Mouse (Mus musculus): Measurements from ENCODE around the gene Gnptab. TPM values are rescaled to one million over a fixed set of nuclear protein-coding genes. Genes with fewer than 3 reads are reported as not detected.
A peak's percentile ranks its signal among the peaks of the same experiment; 100 is the strongest.

Gnptab gene
- polyA plus RNA-seq, 1 experiment from 2014 or later = 12.3 TPM

GRCm38 (mm10) chr10:88352549-88352948, 26.4 kb upstream of the Gnptab start:
- Histone ChIP-seq H3K9me3 (ENCODE audit: control insufficient read depth, low read length) (no peaks in the 10 kb centered on the region), H3K9ac (ENCODE audit: low read depth, low read length) (no peak overlapping the region), H3K27ac (ENCODE audit: low read length) (no peak overlapping the region), H3K4me3 (ENCODE audit: low read length) (no peak overlapping the region), H3K4me2 (ENCODE audit: low read depth, low read length) (no peak overlapping the region), H3K36me3 (ENCODE audit: control insufficient read depth, insufficient read depth, low read length) (no peaks in the 10 kb centered on the region), H3K27me3 (replicated peaks; ENCODE audit: control insufficient read depth, insufficient read depth, low read length) (no peaks in the 10 kb centered on the region), H3K4me1 (ENCODE audit: control insufficient read depth, insufficient read depth, low read length) (peaks cover 5% of the 10 kb centered on the region; the same call in 1 of the 2 replicates)
- WGBS = 68% methylated on average over 2 of the region's 2 CpGs
- no peak for ATAC-seq

- no peak overlapping the region for H3K4me2 ChIP-seq (ENCODE audit: low read depth, low read length)
- H3K4me3 ChIP-seq (ENCODE audit: low read length) = no peak overlapping the region
- H3K9me3 ChIP-seq (ENCODE audit: control insufficient read depth, low read length) = no peaks in the 10 kb centered on the region
- no peaks in the 10 kb centered on the region for H3K36me3 ChIP-seq (ENCODE audit: control insufficient read depth, insufficient read depth, low read length)
- H3K4me1 ChIP-seq (ENCODE audit: control insufficient read depth, insufficient read depth, low read length) = peaks cover 5% of the 10 kb centered on the region; the same call in 1 of the 2 replicates
- 52% methylated on average over 5 of the region's 5 CpGs for WGBS
- H3K27ac ChIP-seq (ENCODE audit: low read length) = no peak overlapping the region
- ATAC-seq = peak; percentile 43
- H3K9ac ChIP-seq (ENCODE audit: low read depth, low read length) = no peak overlapping the region
- H3K27me3 ChIP-seq (replicated peaks; ENCODE audit: control insufficient read depth, insufficient read depth, low read length) = no peaks in the 10 kb centered on the region
Observed at GRCm38 (mm10) chr10:88354599-88354998, 24.3 kb upstream of the Gnptab start.

GRCm38 (mm10) chr10:88356114-88356982, 22.6 kb upstream of the Gnptab start:
- WGBS = 11% methylated on average over 21 of the region's 21 CpGs
- Histone ChIP-seq H3K9me3 (ENCODE audit: control insufficient read depth, low read length) (no peaks in the 10 kb centered on the region), H3K4me2 (ENCODE audit: low read depth, low read length) (peak overlapping the region; percentile 93), H3K4me3 (ENCODE audit: low read length) (peak overlapping the region; percentile 66), H3K4me1 (ENCODE audit: control insufficient read depth, insufficient read depth, low read length) (peaks cover 5% of the 10 kb centered on the region; the same call in 1 of the 2 replicates), H3K36me3 (ENCODE audit: control insufficient read depth, insufficient read depth, low read length) (no peaks in the 10 kb centered on the region), H3K27ac (ENCODE audit: low read length) (no peak overlapping the region), H3K27me3 (replicated peaks; ENCODE audit: control insufficient read depth, insufficient read depth, low read length) (no peaks in the 10 kb centered on the region), H3K9ac (ENCODE audit: low read depth, low read length) (peak overlapping the region; percentile 68)
- peak; percentile 25; the same call in 1 of the 2 replicates for ATAC-seq

GRCm38 (mm10) chr10:88356983-88357559, 21.9 kb upstream of the Gnptab start:
- Histone ChIP-seq H3K9me3 (ENCODE audit: control insufficient read depth, low read length) (no peaks in the 10 kb centered on the region), H3K4me2 (ENCODE audit: low read depth, low read length) (peak overlapping the region; percentile 93), H3K4me1 (ENCODE audit: control insufficient read depth, insufficient read depth, low read length) (peaks cover 5% of the 10 kb centered on the region; the same call in 1 of the 2 replicates), H3K27me3 (replicated peaks; ENCODE audit: control insufficient read depth, insufficient read depth, low read length) (no peaks in the 10 kb centered on the region), H3K9ac (ENCODE audit: low read depth, low read length) (peak overlapping the region; percentile 68), H3K4me3 (ENCODE audit: low read length) (peak overlapping the region; percentile 66), H3K36me3 (ENCODE audit: control insufficient read depth, insufficient read depth, low read length) (no peaks in the 10 kb centered on the region), H3K27ac (ENCODE audit: low read length) (no peak overlapping the region)
- ATAC-seq = peak; percentile 91
- WGBS = 3% methylated on average over 40 of the region's 47 CpGs

GRCm38 (mm10) chr10:88362218-88362617, 16.7 kb upstream of the Gnptab start:
- H3K9ac ChIP-seq (ENCODE audit: low read depth, low read length) = no peak overlapping the region
- WGBS = 65% methylated on average over 1 of the region's 1 CpGs
- no peaks in the 10 kb centered on the region for H3K4me1 ChIP-seq (ENCODE audit: control insufficient read depth, insufficient read depth, low read length)
- H3K4me3 ChIP-seq (ENCODE audit: low read length) = no peak overlapping the region
- H3K4me2 ChIP-seq (ENCODE audit: low read depth, low read length) = no peak overlapping the region
- no peak for ATAC-seq
- no peak overlapping the region for H3K27ac ChIP-seq (ENCODE audit: low read length)
- no peaks in the 10 kb centered on the region for H3K36me3 ChIP-seq (ENCODE audit: control insufficient read depth, insufficient read depth, low read length)
- H3K9me3 ChIP-seq (ENCODE audit: control insufficient read depth, low read length) = no peaks in the 10 kb centered on the region
- no peaks in the 10 kb centered on the region for H3K27me3 ChIP-seq (replicated peaks; ENCODE audit: control insufficient read depth, insufficient read depth, low read length)

GRCm38 (mm10) chr10:88364221-88364620, 14.7 kb upstream of the Gnptab start:
- no peak for ATAC-seq
- no peak overlapping the region for H3K4me3 ChIP-seq (ENCODE audit: low read length)
- H3K9me3 ChIP-seq (ENCODE audit: control insufficient read depth, low read length) = no peaks in the 10 kb centered on the region
- H3K4me1 ChIP-seq (ENCODE audit: control insufficient read depth, insufficient read depth, low read length) = no peaks in the 10 kb centered on the region
- no peaks in the 10 kb centered on the region for H3K36me3 ChIP-seq (ENCODE audit: control insufficient read depth, insufficient read depth, low read length)
- no peaks in the 10 kb centered on the region for H3K27me3 ChIP-seq (replicated peaks; ENCODE audit: control insufficient read depth, insufficient read depth, low read length)
- H3K4me2 ChIP-seq (ENCODE audit: low read depth, low read length) = no peak overlapping the region
- no peak overlapping the region for H3K27ac ChIP-seq (ENCODE audit: low read length)
- WGBS = 78% methylated on average over 3 of the region's 3 CpGs
- no peak overlapping the region for H3K9ac ChIP-seq (ENCODE audit: low read depth, low read length)

GRCm38 (mm10) chr10:88369233-88369632, 9.7 kb upstream of the Gnptab start:
- H3K27me3 ChIP-seq (replicated peaks; ENCODE audit: control insufficient read depth, insufficient read depth, low read length) = no peaks in the 10 kb centered on the region
- no peak for ATAC-seq
- H3K4me1 ChIP-seq (ENCODE audit: control insufficient read depth, insufficient read depth, low read length) = no peaks in the 10 kb centered on the region
- no peak overlapping the region for H3K4me3 ChIP-seq (ENCODE audit: low read length)
- 60% methylated on average over 4 of the region's 4 CpGs for WGBS
- H3K4me2 ChIP-seq (ENCODE audit: low read depth, low read length) = no peak overlapping the region
- no peak overlapping the region for H3K9ac ChIP-seq (ENCODE audit: low read depth, low read length)
- no peaks in the 10 kb centered on the region for H3K9me3 ChIP-seq (ENCODE audit: control insufficient read depth, low read length)
- no peaks in the 10 kb centered on the region for H3K36me3 ChIP-seq (ENCODE audit: control insufficient read depth, insufficient read depth, low read length)
- no peak overlapping the region for H3K27ac ChIP-seq (ENCODE audit: low read length)

GRCm38 (mm10) chr10:88371793-88372192, 7.1 kb upstream of the Gnptab start:
- Histone ChIP-seq H3K36me3 (ENCODE audit: control insufficient read depth, insufficient read depth, low read length) (no peaks in the 10 kb centered on the region), H3K9me3 (ENCODE audit: control insufficient read depth, low read length) (no peaks in the 10 kb centered on the region), H3K27me3 (replicated peaks; ENCODE audit: control insufficient read depth, insufficient read depth, low read length) (no peaks in the 10 kb centered on the region), H3K9ac (ENCODE audit: low read depth, low read length) (no peak overlapping the region), H3K4me1 (ENCODE audit: control insufficient read depth, insufficient read depth, low read length) (no peaks in the 10 kb centered on the region), H3K4me2 (ENCODE audit: low read depth, low read length) (no peak overlapping the region), H3K4me3 (ENCODE audit: low read length) (no peak overlapping the region), H3K27ac (ENCODE audit: low read length) (no peak overlapping the region)
- WGBS = 7% methylated on average over 2 of the region's 2 CpGs
- ATAC-seq = no peak

- no peak for ATAC-seq
- no peak overlapping the region for H3K4me3 ChIP-seq (ENCODE audit: low read length)
- no peaks in the 10 kb centered on the region for H3K36me3 ChIP-seq (ENCODE audit: control insufficient read depth, insufficient read depth, low read length)
- H3K4me2 ChIP-seq (ENCODE audit: low read depth, low read length) = no peak overlapping the region
- H3K27me3 ChIP-seq (replicated peaks; ENCODE audit: control insufficient read depth, insufficient read depth, low read length) = no peaks in the 10 kb centered on the region
- no peaks in the 10 kb centered on the region for H3K9me3 ChIP-seq (ENCODE audit: control insufficient read depth, low read length)
- 93% methylated on average over 4 of the region's 4 CpGs for WGBS
- no peaks in the 10 kb centered on the region for H3K4me1 ChIP-seq (ENCODE audit: control insufficient read depth, insufficient read depth, low read length)
- no peak overlapping the region for H3K9ac ChIP-seq (ENCODE audit: low read depth, low read length)
- H3K27ac ChIP-seq (ENCODE audit: low read length) = no peak overlapping the region
Observed at GRCm38 (mm10) chr10:88372436-88372835, 6.5 kb upstream of the Gnptab start.

All from intestine, embryonic 16.5 days (tissue).